Mouse (Mus musculus) T-helper 17 cell (primary cell): ENCODE results near the gene Zfp511.

Experiments used
- in situ Hi-C, 2 experiments: fragments of 300-600 bp; cut with MboI, MseI; formaldehyde crosslinking; loops; 1 replicate in 1 of 2; 2 replicates in 1 of 2; pipeline ENCODE4 v1.15.1; 2025; ENCODE audit warnings: high pct_unique_total_duplicates in 2 of 2

The Zfp511 gene

DNA sequence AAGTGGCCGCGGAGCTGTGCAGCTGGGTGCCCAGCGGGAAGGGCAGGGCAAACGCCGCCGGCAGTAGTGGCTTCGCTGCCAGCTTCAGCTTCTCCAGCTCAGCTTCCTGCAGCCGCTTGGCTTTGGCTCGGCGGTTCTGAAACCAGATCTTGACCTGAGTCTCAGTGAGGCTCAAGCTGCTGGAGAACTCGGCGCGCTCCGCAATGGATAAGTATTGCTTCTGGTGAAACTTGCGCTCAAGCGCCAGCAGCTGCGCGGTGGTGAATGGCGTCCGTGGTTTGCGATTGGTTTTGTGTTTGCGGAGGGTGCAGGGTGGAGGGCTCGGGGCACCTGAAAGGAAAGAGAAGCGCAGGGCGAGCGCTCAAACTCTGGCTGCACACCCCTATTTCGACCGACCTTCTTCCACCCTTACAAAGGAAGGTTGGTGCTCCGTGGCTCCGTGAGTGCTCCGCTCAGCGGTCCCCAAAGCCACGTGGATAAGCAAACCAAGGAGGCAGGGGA is 11.7 kb downstream of the Zfp511 start:
- in situ Hi-C loops, result loop anchor here in 1 of 2 experiments (5.0 kb wide), 1 partner anchor 56 kb away; the partner anchor contains the start of gene Adam8

GRCm38 (mm10) chr7:140048361-140049114 is 12.3 kb downstream of the Zfp511 start, which contains the start of gene Msx3:
TSS of gene Msx3 (minus strand) at chr7:140049089.
- in situ Hi-C loops, result loop anchor here in 1 of 2 experiments (5.0 kb wide), 1 partner anchor 56 kb away; the partner anchor contains the start of gene Adam8

GRCm38 (mm10) chr7:140049115-140049689 is 13.0 kb downstream of the Zfp511 start:
- in situ Hi-C loops, result loop anchor here in 1 of 2 experiments (5.0 kb wide), 1 partner anchor 57 kb away; the partner anchor contains the start of gene Adam8

GRCm38 (mm10) chr7:140054124-140054523 is 17.9 kb downstream of the Zfp511 start:
- in situ Hi-C loops, result no loop called here

- in situ Hi-C loops, result no loop called here
These were observed 21.5 kb downstream of the Zfp511 start for GRCm38 (mm10) chr7:140057413-140058407.

DNA sequence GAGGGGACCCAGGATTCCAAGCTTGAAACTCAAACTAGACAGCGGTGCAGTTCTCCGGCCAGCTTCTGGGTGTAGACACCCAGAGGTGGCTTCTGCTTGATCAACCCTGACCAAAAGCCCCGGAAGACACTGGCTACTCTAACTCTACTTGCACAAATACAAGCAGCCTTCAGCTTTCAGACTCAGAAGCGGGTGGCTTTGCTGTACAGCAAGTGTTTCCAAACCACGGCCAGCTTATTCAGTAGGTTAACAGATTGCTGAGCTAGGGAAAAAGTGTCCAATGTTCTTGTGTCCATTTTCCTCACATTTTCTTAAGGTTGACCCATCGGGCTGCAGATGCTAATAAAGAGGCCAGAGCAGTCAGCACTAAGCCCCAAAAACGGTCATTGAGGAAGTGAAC is 22.3 kb downstream of the Zfp511 start:
- in situ Hi-C loops, result no loop called here

- in situ Hi-C loops, result no loop called here
These were observed 23.4 kb downstream of the Zfp511 start for GRCm38 (mm10) chr7:140059601-140060000.

DNA sequence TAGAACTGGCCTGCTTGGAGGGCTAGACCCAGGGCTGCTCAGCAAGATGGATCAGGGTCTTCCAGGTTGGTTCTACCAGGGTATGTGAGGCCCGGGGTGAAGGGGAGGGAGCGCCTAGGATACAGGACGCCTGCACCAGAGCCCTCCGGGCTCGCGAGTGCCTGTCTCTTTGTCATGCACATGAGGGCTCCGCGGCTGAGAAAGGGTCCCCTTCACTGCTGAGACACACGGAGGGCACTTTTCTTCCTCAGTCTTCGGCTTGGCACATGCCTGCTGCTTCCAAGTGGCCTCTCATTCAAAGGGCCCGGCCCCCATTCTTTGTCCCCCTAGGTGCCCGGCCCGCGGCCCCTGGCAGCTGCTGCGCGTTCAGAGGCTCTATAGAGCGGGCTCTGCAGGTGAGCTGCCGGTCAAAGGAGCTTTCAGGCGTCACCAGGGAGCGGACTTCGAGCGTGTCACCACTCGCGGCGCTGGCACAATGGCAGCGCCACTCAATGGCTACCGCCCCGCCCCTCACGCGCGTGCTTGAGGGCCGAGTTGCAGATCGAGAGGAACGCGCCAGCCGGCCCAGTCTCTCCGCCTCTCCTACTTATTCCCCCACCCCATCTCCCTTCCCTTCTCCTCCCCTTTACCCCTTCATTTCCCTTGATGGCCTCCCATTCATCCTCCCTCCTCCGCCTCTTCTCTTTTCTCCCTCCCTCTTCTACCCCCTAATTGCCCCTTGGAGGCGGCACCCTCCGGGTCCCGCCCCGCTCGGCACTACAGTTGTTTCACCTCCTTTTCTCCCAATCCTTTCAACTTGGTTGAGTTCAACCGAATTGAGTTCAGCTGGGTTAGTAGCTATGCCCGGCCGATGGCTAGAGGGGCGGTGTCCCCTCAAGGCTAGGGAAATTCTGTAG is 25.0 kb downstream of the Zfp511 start:
- in situ Hi-C loops, result loop anchor here (5.0 kb wide), 2 partner anchors 84 to 154 kb away; partner anchors contain the start of gene 6430531B16Rik (in 1 of the 2)

GRCm38 (mm10) chr7:140061832-140062130 is 25.6 kb downstream of the Zfp511 start:
- in situ Hi-C loops, result loop anchor here (5.0 kb wide), 2 partner anchors 84 to 154 kb away; partner anchors contain the start of gene 6430531B16Rik (in 1 of the 2)

GRCm38 (mm10) chr7:140062307-140062706 is 26.1 kb downstream of the Zfp511 start:
- in situ Hi-C loops, result loop anchor here (5.0 kb wide), 2 partner anchors 85 to 155 kb away; partner anchors contain the start of gene 6430531B16Rik (in 1 of the 2)

DNA sequence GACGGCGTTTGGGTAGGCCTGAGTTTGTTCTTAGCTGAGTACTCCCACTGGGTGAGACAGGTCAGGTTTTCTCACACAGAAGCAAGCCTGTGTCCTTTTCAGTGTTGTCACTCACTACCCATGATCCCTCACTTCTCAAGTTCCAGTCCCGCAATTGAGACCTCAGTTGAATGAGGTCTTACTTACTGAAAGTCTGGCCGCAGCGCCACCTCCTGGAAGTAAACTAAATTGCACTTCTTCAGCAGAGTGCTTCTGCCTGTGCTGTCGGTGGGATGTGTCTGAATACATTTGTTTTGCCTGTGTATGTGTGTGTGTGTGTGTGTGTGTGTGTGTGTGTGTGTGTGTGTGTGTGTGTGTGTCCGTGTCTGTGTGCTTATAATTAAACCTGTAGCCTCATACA is 26.9 kb downstream of the Zfp511 start:
- in situ Hi-C loops, result loop anchor here (5.0 kb wide), 2 partner anchors 86 to 156 kb away; partner anchors contain the start of gene 6430531B16Rik (in 1 of the 2)

DNA sequence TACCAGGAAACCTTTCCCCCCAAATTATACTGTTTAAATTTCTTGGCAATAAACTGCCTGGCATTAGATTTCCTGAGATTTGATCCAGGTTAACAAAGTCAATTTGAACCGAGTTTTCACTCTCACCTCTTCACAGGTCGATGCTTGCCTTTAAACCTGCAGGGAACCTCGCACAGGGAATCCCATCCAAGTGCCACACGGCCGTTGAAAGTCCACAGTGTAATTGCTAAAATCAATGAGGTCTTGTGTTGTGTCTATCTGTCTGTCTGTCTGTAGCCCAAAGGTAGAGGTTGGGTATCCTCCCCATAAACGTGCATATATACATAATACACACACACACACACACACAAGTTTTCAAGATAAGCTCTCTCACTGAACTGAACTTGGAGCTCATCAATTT is 31.2 kb downstream of the Zfp511 start:
- in situ Hi-C loops, result no loop called here

GRCm38 (mm10) chr7:140070042-140070711 is 34.0 kb downstream of the Zfp511 start:
- in situ Hi-C loops, result loop anchor here in 1 of 2 experiments (5.0 kb wide), 1 partner anchor 747 kb away; no protein-coding TSS in a partner anchor

DNA sequence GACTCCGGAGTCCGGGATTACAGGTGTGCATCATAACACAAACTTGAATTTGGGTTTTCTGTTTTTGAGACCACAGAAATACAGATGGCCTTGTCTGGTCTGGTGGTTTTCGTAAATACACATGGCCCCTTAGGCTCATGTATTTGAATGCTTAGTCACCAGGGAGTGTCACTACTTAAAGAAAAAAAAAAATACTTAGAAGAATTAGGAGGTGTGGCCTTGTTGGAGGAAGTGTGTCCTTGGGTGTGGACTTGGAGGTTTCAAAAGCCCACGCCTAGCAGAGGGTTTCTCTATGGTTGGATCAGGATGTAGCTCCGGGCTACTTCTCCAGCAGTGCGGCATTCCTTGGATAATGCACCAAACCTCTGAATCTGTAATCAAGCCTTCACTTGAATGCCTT is 41.5 kb downstream of the Zfp511 start:
- in situ Hi-C loops, result no loop called here

GRCm38 (mm10) chr7:140078711-140079110 is 42.5 kb downstream of the Zfp511 start:
- in situ Hi-C loops, result no loop called here

DNA sequence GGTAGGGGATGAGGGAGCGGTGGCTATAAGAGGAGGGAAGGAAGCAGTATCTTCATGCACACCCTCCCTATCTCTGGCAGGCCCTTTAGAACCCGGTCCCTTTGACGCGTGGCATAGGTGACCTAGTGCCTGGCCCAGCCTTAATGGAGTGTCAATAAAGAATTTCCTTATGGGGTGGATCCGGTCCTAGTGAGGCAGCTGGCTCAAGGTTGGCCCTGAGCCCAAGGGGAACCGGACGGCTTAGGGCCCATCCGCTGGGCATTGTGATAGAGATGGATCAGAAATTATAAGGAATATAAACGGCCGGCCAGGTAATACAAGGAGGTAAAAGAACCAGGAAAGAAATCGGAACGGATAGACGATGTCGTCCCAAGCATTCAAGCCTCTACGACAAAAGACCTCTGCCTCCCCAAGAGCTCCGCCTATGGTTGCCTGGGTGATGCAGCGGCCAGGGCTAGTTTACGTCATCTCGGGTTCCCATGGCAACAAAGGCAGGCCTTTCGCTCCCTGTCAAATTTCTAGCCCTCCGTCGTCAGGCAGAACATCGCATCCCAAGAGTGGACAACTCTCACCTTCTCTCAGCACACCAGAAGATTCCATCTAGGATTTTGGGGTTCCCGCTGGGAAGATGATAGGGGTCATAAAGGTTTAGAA is 44.4 kb downstream of the Zfp511 start:
- in situ Hi-C loops, result loop anchor here in 1 of 2 experiments (5.0 kb wide), 2 partner anchors 62 to 727 kb away; no protein-coding TSS in a partner anchor

GRCm38 (mm10) chr7:140081408-140082241 is 45.4 kb downstream of the Zfp511 start:
- in situ Hi-C loops, result loop anchor here in 1 of 2 experiments (5.0 kb wide), 2 partner anchors 61 to 726 kb away; no protein-coding TSS in a partner anchor

- in situ Hi-C loops, result loop anchor here in 1 of 2 experiments (5.0 kb wide), 2 partner anchors 60 to 725 kb away; no protein-coding TSS in a partner anchor
These were observed 46.1 kb downstream of the Zfp511 start, which contains the start of gene Caly for GRCm38 (mm10) chr7:140082242-140082678. TSS of gene Caly (minus strand) at chr7:140082548.
